Mouse (Mus musculus): ENCODE data around the gene Dcdc2c. TPM values are rescaled to one million over a fixed set of nuclear protein-coding genes. Genes with fewer than 3 reads are reported as not detected.

Gene Dcdc2c
- polyA plus RNA-seq, 1 experiment from 2014 or later: 0.18 TPM

Other genes starting within 250 kb of the Dcdc2c start
- not detected in 2 replicates for gene Allc, start 30.1 kb upstream of the Dcdc2c start, polyA plus RNA-seq (2016; fragmentation: Nextera tagmentation; extraction: Ambion mirVana)
- gene Colec11, start 71.0 kb upstream of the Dcdc2c start, polyA plus RNA-seq (2016; fragmentation: Nextera tagmentation; extraction: Ambion mirVana): 0.37 TPM in 1 of 2 replicates, not detected in the other
- gene Rps7, start 83.6 kb upstream of the Dcdc2c start, polyA plus RNA-seq (2016; fragmentation: Nextera tagmentation; extraction: Ambion mirVana): 708 and 761 TPM in 2 replicates
- gene Rnaseh1, start 97.2 kb upstream of the Dcdc2c start, polyA plus RNA-seq (2016; fragmentation: Nextera tagmentation; extraction: Ambion mirVana): 30.3 and 30.7 TPM in 2 replicates
- gene Adi1, start 122.8 kb upstream of the Dcdc2c start, polyA plus RNA-seq (2016; fragmentation: Nextera tagmentation; extraction: Ambion mirVana): 62.6 and 66.1 TPM in 2 replicates
- 42.6 and 46.3 TPM in 2 replicates for gene Trappc12, start 198.1 kb upstream of the Dcdc2c start, polyA plus RNA-seq (2016; fragmentation: Nextera tagmentation; extraction: Ambion mirVana)
- 31.1 and 35.8 TPM in 2 replicates for gene Eipr1, start 199.4 kb upstream of the Dcdc2c start, polyA plus RNA-seq (2016; fragmentation: Nextera tagmentation; extraction: Ambion mirVana)

Measured in embryonic facial prominence, embryonic 12.5 days (tissue).